Mouse (Mus musculus) right cerebral cortex, postnatal 25 days (tissue): Measurements from ENCODE around the gene Ric1.
A peak's percentile ranks its signal among the peaks of the same experiment; 100 is the strongest.

Experiments
- DNase-seq: peaks from one replicate; pipeline ENCODE4 v3.0.0; 2022

The Ric1 gene

GRCm38 (mm10) chr19:29641510-29641909 lies 119.4 kb downstream of the Ric1 start:
- no peak for DNase-seq

- DNase-seq: no peak
Measured at GRCm38 (mm10) chr19:29642211-29642610, 120.1 kb downstream of the Ric1 start.

GRCm38 (mm10) chr19:29643194-29643922 lies 121.3 kb downstream of the Ric1 start:
- DNase-seq: no peak

GRCm38 (mm10) chr19:29644747-29645146 lies 122.7 kb downstream of the Ric1 start:
- no peak for DNase-seq

DNA sequence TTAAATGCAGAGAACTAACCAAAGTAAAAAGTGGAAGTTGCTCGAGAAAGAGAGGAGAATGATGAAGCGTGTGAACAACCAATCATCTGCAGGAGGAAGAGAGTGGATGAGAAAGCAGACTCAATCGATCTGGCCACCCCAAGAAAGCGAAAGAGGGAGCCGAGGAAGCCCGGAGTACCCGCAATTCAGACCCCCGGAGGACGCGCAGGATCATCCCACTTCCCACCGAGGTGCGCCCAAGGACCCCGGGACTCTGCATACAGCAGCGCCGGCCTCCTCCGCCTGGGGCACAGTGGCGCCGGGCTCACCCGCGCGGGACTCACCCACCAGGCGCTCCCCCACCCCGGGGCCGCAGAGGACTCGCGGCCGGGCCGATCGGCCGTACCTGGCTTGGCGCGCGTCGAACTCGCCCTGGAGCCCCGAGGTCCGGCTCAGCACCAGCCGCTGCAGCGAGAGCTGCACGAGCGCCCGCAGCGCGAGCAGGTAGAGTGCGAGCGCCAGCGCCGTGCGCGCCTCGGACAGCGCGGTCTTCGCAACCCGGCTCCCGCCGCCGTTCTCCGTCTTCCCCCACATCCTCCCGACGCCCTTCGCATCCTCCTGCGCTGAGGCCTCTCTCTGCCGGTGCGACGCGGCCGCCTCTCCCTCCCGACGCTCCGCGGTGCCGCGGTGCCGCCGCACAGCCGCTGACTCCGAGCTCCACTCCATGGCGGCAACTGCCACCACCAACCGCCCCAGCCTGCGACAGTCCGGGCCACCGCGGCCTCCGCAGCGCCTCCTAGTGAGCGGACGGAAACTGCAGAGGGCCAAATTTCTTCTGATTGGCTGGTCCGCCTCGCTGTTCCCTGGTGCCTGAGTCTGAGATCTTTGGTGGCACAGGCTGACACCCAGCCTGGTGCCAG lies 125.8 kb downstream of the Ric1 start, which contains the start of gene Ermp1:
Gene Ermp1, minus strand, starts transcription at position 765 of the 899 bp plus-strand sequence.
- DNase-seq: peak; percentile 97

DNA sequence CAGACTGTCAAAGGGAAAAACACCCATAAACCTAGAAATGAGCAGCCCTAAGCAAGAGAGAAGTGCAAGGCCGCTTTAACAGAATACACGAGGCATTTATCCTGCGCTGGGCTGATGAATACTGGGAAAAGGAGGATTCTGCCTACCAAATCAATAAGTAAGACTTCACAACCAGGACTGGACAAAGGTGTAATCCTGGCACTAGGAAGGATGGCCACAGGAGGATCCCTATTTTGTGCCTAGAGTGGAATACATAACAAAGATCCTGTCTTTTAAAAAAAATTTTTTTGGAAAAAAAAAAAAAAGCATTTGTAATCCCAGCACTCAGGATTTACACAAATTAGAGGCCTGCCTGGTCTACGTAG lies 126.5 kb downstream of the Ric1 start:
- DNase-seq: no peak

- DNase-seq: no peak
Measured at GRCm38 (mm10) chr19:29649683-29650082, 127.6 kb downstream of the Ric1 start.

DNA sequence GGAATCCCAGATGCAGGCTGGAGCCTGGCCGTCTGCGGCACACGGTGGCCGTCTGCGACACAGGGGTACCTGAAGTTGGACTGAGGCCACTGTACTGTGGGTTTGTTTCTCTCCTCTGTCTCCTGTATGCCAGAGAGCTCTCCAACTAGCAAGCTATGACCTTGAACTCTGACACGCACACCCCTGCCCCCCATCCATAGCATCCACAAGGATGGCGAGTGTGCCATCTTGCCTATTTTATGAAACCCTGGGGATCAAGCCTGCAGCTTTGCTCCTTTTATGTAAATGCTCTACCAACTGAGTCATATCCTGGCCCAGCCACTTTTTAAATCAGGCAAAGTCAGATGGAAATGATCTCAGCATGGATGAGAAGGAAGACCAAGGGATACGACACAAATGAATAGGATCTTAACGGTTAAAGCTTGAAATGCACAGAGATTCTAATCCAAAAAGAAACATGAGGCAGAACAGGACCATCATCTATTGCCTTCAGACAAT lies 131.7 kb downstream of the Ric1 start:
- DNase-seq: no peak

DNA sequence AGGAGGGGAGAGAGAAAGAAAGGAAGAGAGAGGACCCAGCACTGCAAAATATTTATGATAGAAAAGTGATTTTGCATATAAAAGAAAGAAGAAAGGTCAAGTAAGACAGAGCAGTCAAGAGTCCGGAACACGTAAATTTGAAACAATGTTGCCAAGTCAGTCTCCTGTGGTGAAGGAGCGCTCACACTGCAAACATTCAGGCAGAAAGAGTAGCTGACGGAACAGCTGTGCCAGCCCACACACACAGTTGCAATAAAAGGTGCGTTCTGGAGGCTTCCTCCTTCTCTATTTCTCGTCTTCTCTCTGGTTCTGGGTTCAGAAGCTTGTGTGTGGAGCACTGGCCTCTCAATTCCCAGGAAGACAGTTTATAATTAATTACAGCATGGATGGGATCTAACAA lies 133.1 kb downstream of the Ric1 start:
- DNase-seq: no peak

GRCm38 (mm10) chr19:29656029-29656428 lies 133.9 kb downstream of the Ric1 start:
- DNase-seq: no peak
